Mouse (Mus musculus): ENCODE measurements at regions not wholly inside any gene's neighbourhood (a gene's known extent, or its start where the extent isn't known, plus 50 kb on each side); places are given as distances from the start of the nearest gene placed in this dataset.

GRCm38 (mm10) chr2:173992041-173992440, 84.1 kb upstream of the Stx16 start:
- DNase-seq: no peak
- intact Hi-C loops (cut with DNase I; ENCODE audit: low total_unique reads): no loop called here

- intact Hi-C loops (cut with DNase I; ENCODE audit: low total_unique reads): no loop called here
- no peak for DNase-seq
Observed at GRCm38 (mm10) chr2:173993431-173993955, 82.6 kb upstream of the Stx16 start.

DNA sequence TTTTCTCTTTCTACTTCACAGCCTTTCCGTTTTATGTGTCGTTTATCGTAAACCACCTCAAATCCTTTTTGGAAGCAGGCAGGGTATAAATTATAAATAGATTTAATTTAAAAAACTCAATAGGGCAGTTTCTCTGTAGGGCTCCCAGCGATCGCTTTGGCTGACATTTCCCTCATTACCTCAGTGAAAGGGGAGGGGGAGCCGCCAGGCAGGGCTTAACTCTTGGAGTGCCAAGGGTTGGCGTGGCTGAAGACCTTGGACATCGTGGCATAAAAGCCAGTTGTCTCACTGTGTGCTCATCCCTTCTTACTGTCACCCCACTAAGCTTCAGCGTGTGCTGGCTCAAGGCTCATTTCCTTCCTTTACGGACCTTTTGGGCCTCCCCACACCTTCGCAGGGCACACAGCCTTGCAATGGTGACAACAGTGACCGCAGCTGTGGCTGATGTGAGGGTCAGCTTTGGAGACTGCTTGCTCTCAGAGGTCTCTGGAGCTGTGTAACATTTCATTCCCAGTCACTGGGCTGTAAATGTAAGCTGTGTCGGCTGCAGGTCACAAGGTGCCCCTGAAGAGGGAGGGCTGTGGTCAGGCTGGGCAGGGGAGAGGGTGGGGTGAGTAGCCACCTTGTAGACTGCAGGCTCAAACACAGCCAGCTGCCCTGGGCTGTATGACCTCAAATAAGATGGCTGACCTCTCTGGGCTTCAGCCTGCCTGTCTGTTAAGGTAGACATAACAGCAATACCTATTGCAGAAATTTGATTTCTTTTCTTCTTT, 81.6 kb upstream of the Stx16 start:
- DNase-seq: no peak
- intact Hi-C loops (cut with DNase I; ENCODE audit: low total_unique reads): no loop called here

DNA sequence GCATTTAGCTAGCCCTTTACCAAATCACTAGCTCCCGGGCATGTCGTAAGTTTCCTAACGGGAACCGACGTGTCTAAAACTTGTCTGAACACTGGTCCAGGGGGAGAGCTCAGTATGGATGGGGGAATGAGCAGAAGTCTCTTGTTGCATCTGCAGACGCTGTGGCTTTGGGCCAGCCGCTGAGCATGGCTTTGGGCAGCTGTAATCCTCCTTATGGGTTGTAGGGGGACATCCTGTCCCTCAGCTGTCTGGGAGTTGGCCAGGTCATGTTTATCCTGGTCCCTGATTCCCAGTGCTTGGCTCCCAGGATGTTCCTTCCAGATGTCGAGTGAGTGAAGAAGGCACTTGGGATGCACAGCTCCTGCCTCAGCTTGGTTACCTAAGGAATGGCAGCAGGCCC, 71.4 kb upstream of the Stx16 start:
- intact Hi-C loops (cut with DNase I; ENCODE audit: low total_unique reads): no loop called here
- peak; percentile 68 for DNase-seq

DNA sequence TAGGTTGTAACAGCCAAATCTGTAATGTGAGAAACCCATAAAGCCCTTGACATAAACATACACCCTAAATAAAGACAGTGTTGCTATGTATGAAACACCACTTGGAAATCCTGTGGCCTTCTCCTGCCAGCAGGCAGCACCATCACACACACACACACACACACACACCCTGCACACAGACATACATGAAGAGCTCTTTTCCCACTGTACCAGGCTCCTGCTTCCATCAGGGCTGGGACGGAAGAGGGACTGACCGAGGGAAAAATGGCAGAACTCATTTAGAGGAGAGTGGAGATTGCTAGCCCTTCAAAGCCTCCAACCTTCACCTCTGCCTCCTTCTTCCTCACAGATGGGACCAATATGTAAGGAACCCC, 68.1 kb upstream of the Stx16 start:
- intact Hi-C loops (cut with DNase I; ENCODE audit: low total_unique reads): no loop called here
- DNase-seq: no peak

DNA sequence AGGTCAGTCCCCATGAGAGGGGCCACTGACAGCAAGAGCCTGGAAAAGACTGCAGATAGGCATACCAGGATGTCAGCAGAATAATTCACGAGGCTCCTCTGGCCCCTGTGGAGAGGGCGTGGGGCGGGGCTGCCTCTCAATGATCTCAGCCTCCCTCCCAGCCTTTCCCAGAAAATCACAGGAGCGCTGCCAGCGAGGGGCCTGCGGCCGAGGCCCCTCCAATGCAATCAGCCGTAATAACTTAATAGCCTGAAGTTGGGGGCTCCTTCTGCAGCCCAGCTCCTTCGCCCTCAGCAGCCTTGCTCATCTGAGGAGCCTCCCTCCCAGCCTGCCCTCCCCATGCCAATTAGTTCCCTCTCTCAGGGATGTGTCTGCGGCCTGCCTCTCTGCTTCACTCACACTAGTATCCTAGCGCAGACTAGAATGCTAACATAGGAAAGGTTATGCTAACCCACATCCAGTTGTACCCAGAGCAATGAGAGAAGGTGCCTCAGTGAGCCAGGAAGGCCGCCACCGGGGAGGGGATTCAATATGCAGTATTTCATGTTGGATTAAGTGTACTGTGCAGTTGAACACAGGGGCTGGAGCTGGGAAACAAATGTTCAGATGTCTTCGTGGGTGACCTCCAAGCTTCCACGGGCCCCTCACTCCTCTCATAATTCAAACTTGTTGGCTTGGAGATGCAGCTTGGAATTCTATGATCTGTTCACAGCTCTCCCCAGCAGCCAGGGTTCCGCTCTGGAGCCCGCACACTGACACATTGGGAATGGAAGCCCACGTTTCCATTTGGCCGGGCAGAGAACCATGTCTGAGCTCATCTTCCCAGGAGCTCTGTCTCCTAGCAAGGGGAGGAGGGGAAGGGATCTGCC, 67.5 kb upstream of the Stx16 start:
- intact Hi-C loops (cut with DNase I; ENCODE audit: low total_unique reads): no loop called here
- peak; percentile 76 for DNase-seq

DNA sequence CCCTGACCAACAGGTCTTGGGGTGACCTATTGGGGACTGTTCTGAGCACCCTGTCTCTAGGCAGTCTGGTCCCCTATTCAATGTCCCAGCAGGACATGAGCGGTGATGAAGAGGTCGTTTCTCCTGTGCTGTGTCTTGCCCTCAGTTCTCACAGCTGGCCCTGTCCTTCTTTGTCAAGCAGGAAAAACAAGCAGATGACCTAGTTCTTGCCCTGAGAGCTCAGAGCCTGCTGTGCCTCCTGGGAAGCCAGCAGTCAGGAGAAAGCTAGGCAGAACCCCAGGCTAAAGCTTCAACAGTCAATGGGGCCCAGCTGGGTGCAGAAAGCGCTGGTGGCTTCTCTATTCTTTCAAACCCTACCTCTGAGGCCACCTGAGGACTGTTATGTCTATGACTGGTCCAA, 66.1 kb upstream of the Stx16 start:
- intact Hi-C loops (cut with DNase I; ENCODE audit: low total_unique reads): no loop called here
- DNase-seq: peak; percentile 17

DNA sequence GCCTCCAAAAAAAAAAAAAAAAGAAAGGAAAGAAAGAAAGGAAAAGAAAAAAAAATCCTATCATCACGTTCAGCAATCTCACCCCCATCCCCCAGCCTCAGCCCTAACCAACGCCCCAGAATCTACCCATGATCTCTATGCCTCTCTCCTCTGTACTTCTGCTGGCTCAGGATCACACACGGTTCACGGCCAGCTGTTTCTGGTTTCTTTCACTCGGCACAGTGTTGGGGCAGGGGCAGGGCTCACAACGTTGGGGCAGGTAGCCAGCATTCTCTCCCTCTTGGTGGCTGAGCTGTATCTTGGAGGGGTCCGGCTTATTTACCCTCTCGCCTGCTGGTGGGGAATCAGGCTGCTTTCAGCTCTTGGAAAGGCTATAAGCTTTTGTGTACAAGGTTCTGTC, 64.7 kb upstream of the Stx16 start:
- DNase-seq: peak; percentile 24
- intact Hi-C loops (cut with DNase I; ENCODE audit: low total_unique reads): no loop called here

DNA sequence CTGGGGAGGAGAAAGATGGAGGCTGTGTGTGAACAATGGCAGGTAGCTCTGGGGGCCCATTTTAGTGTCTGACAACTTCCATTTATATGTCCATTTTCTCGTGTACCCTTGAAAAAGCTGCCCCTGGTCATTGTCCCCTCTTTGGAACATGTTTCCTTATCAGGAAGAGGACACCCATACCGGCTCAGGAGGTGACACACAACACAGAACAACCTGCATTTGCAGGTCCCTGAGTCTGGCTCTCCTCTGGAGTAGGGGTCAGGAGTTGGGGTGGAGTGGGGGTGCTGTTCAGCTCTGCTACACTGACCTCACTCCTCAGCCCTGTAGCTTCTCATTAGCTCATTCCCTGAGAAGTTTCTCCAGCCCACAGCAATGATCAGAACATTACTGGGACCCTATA, 61.7 kb upstream of the Stx16 start:
- no peak for DNase-seq
- intact Hi-C loops (cut with DNase I; ENCODE audit: low total_unique reads): no loop called here

- DNase-seq: no peak
- intact Hi-C loops (cut with DNase I; ENCODE audit: low total_unique reads): no loop called here
Observed at GRCm38 (mm10) chr2:174015283-174015682, 60.8 kb upstream of the Stx16 start.

DNA sequence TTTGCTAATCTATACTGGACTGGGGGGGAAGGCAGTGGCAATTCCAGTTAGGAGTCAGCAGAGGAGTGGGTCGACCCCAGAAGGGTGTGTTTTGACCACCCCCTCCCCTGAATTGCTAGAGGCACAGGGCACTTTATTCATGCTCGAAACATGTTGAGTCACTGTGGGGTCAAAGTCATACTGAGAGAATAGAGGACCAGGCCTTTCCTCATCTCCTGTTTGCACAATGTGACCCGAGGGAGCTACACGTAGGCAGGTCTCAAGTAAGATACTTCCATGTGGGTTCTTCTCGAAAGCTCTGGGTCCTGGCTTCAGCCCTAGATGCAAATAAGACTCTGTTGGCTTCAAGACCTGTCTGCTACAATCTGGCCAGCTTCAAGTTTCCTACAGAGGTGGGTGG, 60.0 kb upstream of the Stx16 start:
- intact Hi-C loops (cut with DNase I; ENCODE audit: low total_unique reads): no loop called here
- no peak for DNase-seq

DNA sequence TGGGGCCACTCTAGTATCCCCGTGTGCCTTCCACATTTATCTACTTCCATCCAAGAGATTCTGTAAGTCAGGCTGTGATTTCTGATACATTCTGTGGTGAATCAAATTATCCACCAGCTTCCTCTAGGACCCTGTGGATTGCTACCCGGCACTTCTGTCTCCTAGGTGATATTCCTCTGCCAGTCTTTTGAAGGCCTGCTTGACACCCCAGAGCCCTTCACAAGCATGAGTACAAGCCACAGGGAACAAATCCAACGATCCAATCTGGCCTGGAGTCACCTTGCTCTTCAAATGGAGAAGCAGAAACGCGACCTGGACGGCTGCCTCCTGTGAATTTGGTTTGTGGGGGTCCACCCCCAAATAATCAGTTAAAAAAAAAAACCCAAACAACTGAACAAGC, 59.1 kb upstream of the Stx16 start:
- intact Hi-C loops (cut with DNase I; ENCODE audit: low total_unique reads): no loop called here
- DNase-seq: no peak

GRCm38 (mm10) chr2:174017596-174017995, 58.5 kb upstream of the Stx16 start:
- DNase-seq: no peak
- intact Hi-C loops (cut with DNase I; ENCODE audit: low total_unique reads): no loop called here

- DNase-seq: no peak
- intact Hi-C loops (cut with DNase I; ENCODE audit: low total_unique reads): no loop called here
Observed at GRCm38 (mm10) chr2:174018002-174018401, 58.1 kb upstream of the Stx16 start.

DNA sequence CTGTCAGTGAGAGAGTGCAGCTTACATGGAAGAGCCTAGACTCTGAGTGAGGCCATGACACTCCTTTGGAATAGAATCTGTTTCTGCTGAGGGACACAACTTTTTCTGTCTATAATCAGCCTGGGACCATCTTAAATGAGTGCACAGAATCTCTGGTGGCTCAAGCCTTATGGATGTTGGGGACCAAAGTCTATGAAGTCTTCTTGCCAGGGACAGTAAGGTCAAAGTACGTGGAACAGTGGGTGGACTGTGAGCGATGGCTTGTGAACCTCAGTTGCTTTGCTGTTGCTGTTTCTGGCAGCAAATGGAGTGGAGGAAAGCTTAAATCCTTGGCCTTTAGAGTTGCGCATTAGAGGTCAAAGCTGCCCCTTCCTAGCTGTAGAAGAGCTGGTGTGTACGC, 57.1 kb upstream of the Stx16 start:
- intact Hi-C loops (cut with DNase I; ENCODE audit: low total_unique reads): no loop called here
- no peak for DNase-seq

GRCm38 (mm10) chr2:174019970-174020369, 56.1 kb upstream of the Stx16 start:
- intact Hi-C loops (cut with DNase I; ENCODE audit: low total_unique reads): no loop called here
- no peak for DNase-seq

DNA sequence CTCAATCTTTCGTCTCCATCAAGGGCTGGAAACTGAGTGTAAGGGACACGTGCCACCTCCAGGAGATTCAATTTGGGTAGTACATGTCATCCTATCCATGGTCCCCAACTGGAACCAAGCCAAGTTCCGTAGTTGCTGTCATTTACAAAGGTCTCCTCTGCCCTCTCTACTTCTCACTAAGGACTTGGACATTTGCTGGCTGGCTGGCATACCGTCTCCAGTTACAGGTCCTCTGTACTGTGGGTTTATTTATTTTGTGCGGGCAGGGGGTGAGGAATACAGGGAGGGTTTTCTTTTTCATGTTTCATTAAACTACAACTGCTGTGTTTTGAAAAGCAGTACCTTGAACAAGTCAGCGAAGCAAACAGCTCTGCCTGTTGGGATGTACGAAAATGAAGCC, 55.7 kb upstream of the Stx16 start:
- intact Hi-C loops (cut with DNase I; ENCODE audit: low total_unique reads): no loop called here
- no peak for DNase-seq

DNA sequence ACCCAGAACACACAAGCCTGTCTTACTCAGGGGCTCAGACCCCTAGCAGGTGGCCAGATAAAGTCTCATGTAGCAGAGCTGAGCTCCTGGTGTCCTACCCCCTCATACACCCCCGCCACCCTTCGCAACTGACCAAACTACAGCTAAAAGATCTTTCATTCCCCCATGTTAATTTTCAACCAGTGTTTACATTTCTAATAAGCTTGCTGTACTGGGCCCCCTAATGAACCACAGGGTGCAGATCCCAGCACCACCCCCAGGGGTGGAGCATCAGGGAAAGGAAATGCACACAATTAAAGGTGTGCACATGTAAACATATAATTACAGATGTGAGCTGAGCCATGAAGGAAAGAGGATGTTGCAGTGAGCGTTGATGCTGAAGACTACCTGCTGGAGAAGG, 54.6 kb upstream of the Stx16 start:
- intact Hi-C loops (cut with DNase I; ENCODE audit: low total_unique reads): no loop called here
- no peak for DNase-seq

DNA sequence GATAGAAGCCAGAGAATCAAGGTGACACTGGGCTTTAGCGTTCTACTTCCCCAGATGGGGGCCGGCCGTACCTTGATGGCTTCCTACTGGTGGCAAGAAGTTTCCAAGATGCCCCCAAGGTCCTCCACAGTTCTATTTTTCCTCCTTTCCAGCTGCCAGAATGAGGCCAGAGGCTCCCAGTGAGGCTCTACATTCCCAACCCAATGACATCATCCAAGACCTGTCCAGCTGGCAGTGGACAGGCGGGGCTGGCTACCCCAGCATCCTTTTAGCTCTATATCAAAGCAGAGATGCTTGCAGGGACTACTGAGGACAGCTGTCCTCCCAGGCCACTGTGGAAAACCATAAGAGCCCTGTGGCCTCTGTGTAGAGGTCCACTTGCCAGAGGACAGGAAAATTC, 53.8 kb upstream of the Stx16 start:
- intact Hi-C loops (cut with DNase I; ENCODE audit: low total_unique reads): no loop called here
- peak; percentile 67 for DNase-seq

DNA sequence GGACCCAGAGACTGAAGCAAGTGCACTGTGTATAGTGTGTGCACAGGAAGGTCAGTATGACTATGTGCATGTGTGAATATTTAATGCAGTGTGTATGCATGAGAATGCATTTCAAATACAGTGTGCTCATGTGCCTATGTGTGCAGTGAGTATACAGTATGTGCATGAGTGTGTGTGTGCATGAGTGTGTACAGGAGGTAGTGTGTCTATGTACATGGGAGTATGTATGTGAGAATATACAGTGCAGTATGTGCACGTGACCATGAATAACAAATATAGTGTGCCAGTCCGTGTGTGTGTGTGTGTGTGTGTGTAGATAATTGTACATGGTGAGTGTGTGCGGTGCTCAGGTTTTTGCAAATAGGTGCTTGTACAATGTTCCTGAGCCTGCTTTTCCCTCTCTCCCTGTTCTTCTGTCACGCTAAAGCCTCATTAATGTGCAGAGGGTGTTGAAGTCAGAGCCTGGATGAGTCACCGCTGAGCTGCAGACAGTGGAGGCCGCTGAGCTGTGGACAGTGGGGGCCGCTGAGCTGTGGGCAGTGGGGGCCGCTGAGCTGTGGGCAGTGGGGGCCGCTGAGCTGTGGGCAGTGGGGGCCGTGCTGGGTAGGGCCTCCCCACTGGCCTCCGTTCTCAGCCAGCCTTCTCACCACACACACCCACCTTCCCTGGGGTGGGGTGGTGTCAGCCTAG, 50.8 kb upstream of the Stx16 start:
- peak; percentile 15 for DNase-seq
- intact Hi-C loops (cut with DNase I; ENCODE audit: low total_unique reads): no loop called here

Measured in gastrocnemius, postnatal 14 days (tissue).